Mouse (Mus musculus): ENCODE measurements around the gene Gm5678. TPM values are rescaled to one million over a fixed set of nuclear protein-coding genes. Genes with fewer than 3 reads are reported as not detected.

The Gm5678 gene
- not detected in 2 replicates for polyA plus RNA-seq (2015; fragmentation: Nextera tagmentation; extraction: Ambion mirVana)

DNA sequence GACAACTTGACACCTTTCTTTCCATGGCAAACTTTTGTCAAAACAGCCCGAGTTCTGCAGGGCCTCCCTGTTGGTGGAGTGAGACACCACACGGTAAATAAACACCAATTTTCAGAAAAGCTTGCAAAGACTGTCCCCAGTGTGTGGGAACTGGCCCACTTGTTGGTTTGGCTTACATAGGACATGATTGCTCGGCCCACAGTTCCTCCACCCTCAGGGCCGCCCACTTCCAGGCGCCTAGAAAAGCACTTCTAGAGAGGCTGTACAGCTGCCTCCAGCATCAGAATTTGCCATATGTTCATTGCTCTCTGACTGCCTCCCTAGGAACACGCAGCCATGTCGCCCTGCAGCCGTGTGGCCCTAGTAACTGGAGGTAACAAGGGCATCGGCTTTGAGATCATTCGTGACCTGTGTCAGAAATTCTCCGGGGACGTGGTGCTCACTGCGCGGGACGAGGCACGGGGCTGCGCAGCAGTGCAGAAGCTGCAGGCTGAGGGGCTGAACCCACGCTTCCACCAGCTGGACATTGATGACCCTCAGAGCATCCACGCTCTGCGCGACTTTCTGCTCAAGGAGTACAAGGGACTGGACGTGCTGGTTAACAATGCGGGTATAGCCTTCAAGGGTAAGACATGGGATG lies at the start of gene Gm5678:
Gm5678 (plus strand) TSS at position 337 of the 640 bp plus-strand sequence.
- H3K9me3 ChIP-seq: no peaks in the 10 kb centered on the region
- H3K27ac ChIP-seq (replicated peaks): no peak within 1 kb of the TSS
- WGBS: 86% methylated on average over 23 of the region's 23 CpGs
- H3K4me3 ChIP-seq: no peak within 1 kb of the TSS
- H3K4me2 ChIP-seq (replicated peaks): no peak within 1 kb of the TSS
- no peaks in the 10 kb centered on the region for H3K27me3 ChIP-seq
- H3K4me1 ChIP-seq: no peaks in the 10 kb centered on the region
- H3K36me3 ChIP-seq: no peaks in the 10 kb centered on the region
- no peak within 1 kb of the TSS for H3K9ac ChIP-seq (replicated peaks)
- ATAC-seq (replicated peaks): no peak

DNA sequence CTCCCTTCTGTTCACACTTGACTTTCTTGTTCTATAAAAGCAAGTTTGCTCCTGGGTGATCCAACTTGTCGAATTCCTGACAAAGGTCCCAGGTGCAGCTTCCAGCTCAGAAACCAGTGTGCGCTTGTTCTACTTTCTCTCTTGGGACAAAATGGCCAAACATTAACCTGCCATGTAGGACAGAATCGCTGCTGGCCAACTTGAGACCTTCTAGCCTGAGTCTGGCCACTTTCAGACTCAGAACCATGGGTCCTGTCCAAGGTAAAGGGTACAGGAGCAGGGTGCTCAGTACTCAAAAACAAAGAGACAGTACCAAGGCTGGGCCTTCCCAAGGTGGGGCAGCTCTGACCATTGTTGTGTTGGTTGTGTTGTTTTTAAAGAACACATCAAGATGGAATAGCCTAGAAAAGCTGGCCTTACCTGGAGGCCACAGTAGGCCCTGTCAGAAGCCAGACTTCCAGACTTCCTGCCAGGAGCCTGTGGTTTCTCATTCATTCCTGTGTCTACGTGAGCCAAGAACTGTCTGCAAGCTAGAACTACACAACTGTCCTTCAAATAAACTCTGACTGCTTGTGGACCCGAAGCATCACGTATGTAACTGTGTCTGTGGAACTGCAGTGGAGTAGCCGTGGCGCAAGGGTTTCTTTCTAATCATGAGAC lies 49.4 kb upstream of the Gm5678 start:
- Histone ChIP-seq H3K4me3 (no peak overlapping the region), H3K9me3 (no peaks in the 10 kb centered on the region), H3K9ac (replicated peaks) (no peak overlapping the region), H3K36me3 (no peaks in the 10 kb centered on the region), H3K4me2 (replicated peaks) (no peak overlapping the region), H3K27me3 (no peaks in the 10 kb centered on the region), H3K4me1 (no peaks in the 10 kb centered on the region), H3K27ac (replicated peaks) (no peak overlapping the region)
- WGBS: 89% methylated on average over 8 of the region's 8 CpGs
- no peak for ATAC-seq (replicated peaks)

DNA sequence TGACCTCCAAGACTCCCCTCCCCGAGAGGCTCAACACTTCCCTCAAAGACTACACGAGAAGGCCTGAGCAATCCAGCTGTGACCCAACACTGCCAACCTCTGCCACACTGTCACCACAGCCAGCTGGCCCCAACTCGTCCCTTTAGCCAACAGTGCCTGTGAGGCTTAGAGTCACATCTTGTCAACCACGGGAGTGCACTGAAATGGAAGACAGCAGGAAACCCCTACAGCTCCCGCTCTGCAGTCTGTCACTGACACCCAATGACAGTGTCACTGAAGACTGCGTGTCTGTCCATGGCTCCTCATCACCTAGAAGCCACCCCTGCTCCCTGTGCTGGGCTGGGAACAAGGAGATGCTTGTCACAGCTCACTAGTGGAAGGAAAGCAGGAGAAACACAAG lies 46.8 kb upstream of the Gm5678 start:
- Histone ChIP-seq H3K4me2 (replicated peaks) (no peak overlapping the region), H3K4me3 (no peak overlapping the region), H3K4me1 (no peaks in the 10 kb centered on the region), H3K27ac (replicated peaks) (no peak overlapping the region), H3K9me3 (no peaks in the 10 kb centered on the region), H3K27me3 (no peaks in the 10 kb centered on the region), H3K9ac (replicated peaks) (no peak overlapping the region), H3K36me3 (no peaks in the 10 kb centered on the region; the same call in 1 of the 2 replicates)
- ATAC-seq (replicated peaks): no peak
- WGBS: 74% methylated on average over 6 of the region's 6 CpGs

DNA sequence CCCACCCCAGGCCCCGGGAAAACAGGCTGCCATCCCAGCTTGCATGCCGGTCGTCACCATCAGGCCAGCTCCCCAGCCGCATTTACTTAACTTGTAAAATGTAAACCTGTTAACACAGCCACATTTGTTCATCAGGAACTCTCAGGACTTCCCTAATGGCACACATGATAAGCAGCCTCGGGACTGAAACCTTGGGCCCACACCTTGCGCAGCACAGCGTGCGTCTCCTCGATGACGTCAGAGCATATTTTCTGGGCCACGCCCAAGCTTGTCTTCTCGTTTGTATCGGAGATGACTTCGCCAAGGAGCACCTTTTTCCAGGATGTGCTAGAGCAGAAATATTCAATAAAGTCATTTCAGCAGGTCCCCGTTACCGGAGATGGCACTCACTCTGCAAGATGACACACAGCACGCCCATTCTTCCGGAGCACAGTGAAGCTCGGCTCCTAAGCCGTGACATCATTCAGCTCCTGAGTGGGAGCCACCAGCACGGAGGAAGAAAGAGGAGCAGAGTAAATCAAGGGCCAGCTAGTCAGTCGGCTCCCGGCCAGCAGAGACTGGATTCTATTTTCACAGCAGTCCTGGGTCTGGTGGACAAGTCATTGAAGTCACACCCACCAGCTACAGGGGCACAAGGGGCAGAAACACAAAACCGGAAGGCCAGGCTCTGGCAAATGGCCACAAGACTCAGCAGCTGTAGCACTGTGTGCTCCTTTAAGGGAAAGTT lies 42.8 kb upstream of the Gm5678 start:
- H3K4me1 ChIP-seq: no peaks in the 10 kb centered on the region
- no peak overlapping the region for H3K4me2 ChIP-seq (replicated peaks)
- H3K9me3 ChIP-seq: no peaks in the 10 kb centered on the region
- H3K9ac ChIP-seq (replicated peaks): no peak overlapping the region
- H3K27ac ChIP-seq (replicated peaks): no peak overlapping the region
- no peak for ATAC-seq (replicated peaks)
- H3K27me3 ChIP-seq: no peaks in the 10 kb centered on the region
- 93% methylated on average over 24 of the region's 24 CpGs for WGBS
- no peak overlapping the region for H3K4me3 ChIP-seq
- H3K36me3 ChIP-seq: peaks cover 5% of the 10 kb centered on the region; the same call in 1 of the 2 replicates

DNA sequence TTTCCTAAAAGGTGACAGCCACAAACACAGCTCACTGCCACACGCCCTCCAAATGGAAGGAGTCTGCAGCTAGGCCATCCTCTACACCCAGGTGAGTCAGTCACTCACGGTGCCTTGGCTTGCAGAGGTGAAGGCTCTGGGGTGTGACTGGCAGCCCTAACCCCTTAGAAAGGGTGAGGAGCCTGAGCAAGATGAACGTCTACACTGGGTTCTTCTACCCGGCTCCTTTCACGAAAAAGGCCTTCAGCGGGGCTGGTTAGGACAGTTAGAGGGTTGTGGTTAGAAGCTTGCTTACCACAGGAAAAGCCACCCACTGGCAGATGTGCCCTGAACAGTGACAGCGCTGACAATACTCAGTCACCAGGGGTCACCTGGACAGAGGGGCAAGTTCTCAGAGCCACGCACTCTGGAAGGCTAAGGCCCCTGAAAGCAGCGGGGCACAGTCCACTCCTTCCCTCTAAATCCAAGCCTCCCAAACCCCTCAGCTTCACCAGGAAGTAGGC lies 42.1 kb upstream of the Gm5678 start:
- peaks cover 9% of the 10 kb centered on the region; the same call in 1 of the 2 replicates for H3K36me3 ChIP-seq
- 92% methylated on average over 9 of the region's 9 CpGs for WGBS
- H3K27ac ChIP-seq (replicated peaks): no peak overlapping the region
- H3K9ac ChIP-seq (replicated peaks): no peak overlapping the region
- H3K4me1 ChIP-seq: no peaks in the 10 kb centered on the region
- no peak overlapping the region for H3K4me2 ChIP-seq (replicated peaks)
- H3K4me3 ChIP-seq: no peak overlapping the region
- H3K27me3 ChIP-seq: no peaks in the 10 kb centered on the region
- ATAC-seq (replicated peaks): no peak
- no peaks in the 10 kb centered on the region for H3K9me3 ChIP-seq

DNA sequence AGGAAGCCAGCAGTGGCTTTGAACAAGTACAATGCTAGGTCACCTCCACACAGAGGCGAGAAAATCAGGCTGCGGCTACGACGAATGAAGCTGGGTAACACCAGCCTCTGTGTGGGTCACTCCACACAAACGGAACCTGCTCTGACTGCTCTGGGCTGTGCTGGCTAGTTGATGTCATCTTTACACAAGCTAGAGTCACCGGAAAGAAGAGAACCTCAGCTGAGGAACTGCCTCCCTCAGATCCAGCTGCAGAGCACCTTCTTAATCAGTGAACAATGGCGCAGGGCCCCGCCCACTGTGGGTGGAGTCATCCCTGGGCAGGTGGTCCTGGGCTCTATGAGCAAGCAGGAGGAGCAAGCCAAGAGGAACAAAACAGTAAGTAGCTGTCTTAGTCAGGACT lies 41.5 kb upstream of the Gm5678 start:
- peaks cover 10% of the 10 kb centered on the region; the same call in 1 of the 2 replicates for H3K36me3 ChIP-seq
- 51% methylated on average over 8 of the region's 8 CpGs for WGBS
- no peak overlapping the region for H3K27ac ChIP-seq (replicated peaks)
- ATAC-seq (replicated peaks): no peak
- H3K9me3 ChIP-seq: no peaks in the 10 kb centered on the region
- no peak overlapping the region for H3K4me2 ChIP-seq (replicated peaks)
- H3K27me3 ChIP-seq: no peaks in the 10 kb centered on the region
- H3K4me3 ChIP-seq: no peak overlapping the region
- H3K9ac ChIP-seq (replicated peaks): no peak overlapping the region
- H3K4me1 ChIP-seq: no peaks in the 10 kb centered on the region

DNA sequence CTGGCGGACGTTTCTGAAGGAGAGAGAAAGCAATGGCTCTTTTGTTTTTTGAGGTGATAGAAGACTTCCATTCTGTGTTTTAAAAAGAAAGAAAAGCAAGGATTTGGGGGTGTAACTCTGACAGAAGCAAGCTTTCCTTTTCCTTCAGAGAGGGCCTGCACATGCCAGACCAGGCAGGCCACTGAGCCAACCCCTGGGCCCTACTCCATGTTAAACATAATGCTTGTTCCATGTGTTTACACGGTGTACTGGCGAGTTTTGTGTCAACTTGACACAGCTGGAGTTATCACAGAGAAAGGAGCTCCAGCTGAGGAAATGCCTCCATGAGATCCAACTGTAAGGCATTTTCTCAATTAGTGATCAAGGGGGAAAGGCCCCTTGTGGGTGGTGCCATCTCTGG lies 39.6 kb upstream of the Gm5678 start:
- H3K36me3 ChIP-seq: peaks cover 16% of the 10 kb centered on the region; the same call in 1 of the 2 replicates
- no peak overlapping the region for H3K4me2 ChIP-seq (replicated peaks)
- H3K4me1 ChIP-seq: no peaks in the 10 kb centered on the region
- no peak overlapping the region for H3K9ac ChIP-seq (replicated peaks)
- ATAC-seq (replicated peaks): no peak
- H3K27ac ChIP-seq (replicated peaks): no peak overlapping the region
- 55% methylated on average over 4 of the region's 4 CpGs for WGBS
- no peak overlapping the region for H3K4me3 ChIP-seq
- no peaks in the 10 kb centered on the region for H3K27me3 ChIP-seq
- no peaks in the 10 kb centered on the region for H3K9me3 ChIP-seq

DNA sequence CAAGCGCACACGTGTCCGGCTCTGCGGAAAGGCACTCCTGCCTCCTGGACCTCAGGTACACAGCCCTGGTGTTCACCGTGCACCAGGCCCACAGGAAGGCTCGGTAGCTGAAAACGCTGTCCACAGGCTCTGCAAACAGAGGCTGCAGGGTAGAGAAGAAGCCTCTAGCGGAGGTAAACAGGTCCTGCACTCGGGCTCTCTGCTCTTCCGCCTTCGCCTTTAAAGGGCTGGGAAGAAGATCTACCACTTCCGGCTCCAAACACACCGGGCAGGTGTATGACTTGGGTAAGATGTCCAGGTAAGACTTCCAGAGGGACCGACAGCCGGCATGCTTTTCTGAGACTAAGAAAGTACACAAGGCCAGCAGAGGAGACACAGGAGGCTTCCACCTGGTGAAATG lies 37.0 kb upstream of the Gm5678 start:
- Histone ChIP-seq H3K9me3 (no peaks in the 10 kb centered on the region), H3K27me3 (no peaks in the 10 kb centered on the region), H3K4me3 (no peak overlapping the region), H3K9ac (replicated peaks) (no peak overlapping the region), H3K4me1 (no peaks in the 10 kb centered on the region), H3K27ac (replicated peaks) (no peak overlapping the region), H3K4me2 (replicated peaks) (no peak overlapping the region), H3K36me3 (peaks cover 25% of the 10 kb centered on the region)
- WGBS: 97% methylated on average over 15 of the region's 15 CpGs
- no peak for ATAC-seq (replicated peaks)

DNA sequence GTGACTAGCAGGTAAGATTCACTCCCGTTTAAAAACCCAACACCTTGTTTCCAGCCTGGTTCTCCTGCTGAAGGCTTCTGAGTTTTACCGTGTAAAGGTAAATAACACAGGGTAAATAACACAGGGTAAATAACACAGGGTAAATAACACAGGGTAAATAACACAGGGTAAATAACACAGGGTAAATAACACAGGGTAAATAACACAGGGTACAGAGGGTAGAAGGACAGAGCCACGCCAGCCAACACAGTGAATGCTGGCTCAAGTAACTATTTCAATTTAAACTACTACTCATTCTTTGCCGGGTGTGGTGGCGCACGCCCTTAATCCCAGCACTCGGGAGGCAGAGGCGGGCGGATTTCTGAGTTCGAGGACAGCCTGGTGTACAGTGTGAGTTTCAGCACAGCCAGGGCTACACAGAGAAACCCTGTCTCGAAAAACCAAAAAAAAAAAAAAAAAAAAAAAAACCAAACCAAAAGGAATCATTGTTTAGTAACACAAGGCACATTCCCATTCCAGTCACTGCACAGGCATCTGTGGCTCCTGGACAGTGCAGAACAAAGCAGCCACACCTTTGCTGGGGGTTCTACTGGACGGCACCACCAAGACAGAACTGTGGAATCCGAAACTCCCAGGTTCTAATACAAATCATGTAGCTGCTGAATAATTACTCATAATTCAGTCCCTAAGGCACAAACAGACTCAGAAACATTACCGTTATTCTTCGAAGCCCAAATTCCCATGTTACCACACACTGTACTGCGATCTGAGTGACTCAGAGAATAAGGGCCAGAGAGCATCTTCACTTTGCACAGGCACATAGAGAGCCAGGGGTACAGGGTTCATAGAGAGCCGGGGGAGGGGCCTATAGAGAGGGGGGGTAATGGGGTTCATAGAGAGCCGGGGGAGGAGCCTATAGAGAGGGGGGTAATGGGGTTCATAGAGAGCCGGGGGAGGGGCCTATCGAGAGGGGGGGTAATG lies 36.2 kb upstream of the Gm5678 start:
- Histone ChIP-seq H3K4me2 (replicated peaks) (no peak overlapping the region), H3K9ac (replicated peaks) (no peak overlapping the region), H3K36me3 (peaks cover 25% of the 10 kb centered on the region), H3K4me3 (no peak overlapping the region), H3K9me3 (no peaks in the 10 kb centered on the region), H3K27me3 (no peaks in the 10 kb centered on the region), H3K4me1 (no peaks in the 10 kb centered on the region), H3K27ac (replicated peaks) (no peak overlapping the region)
- WGBS: 94% methylated on average over 20 of the region's 20 CpGs
- no peak for ATAC-seq (replicated peaks)

DNA sequence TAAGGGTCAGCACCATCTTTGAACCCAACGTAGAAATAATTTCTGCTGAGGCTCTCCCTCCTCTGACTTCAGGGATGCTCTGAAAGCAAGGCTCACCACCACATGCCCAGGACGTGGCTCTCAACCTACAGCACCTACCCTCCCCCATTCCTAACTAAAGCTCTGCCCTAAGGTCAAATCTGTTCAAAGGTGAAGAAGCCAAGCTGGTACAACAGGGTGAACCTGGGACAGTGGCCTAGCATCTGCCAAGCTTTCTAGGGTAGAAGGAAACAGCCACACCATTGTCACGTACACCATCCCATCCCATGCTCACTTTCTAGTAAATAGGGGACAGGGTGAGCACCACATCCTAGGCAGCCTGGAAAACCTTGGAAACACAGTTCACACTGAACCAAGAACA lies 35.2 kb upstream of the Gm5678 start:
- H3K9ac ChIP-seq (replicated peaks): no peak overlapping the region
- H3K27ac ChIP-seq (replicated peaks): no peak overlapping the region
- H3K4me3 ChIP-seq: no peak overlapping the region
- no peaks in the 10 kb centered on the region for H3K4me1 ChIP-seq
- no peak for ATAC-seq (replicated peaks)
- H3K9me3 ChIP-seq: no peaks in the 10 kb centered on the region
- WGBS: 96% methylated on average over 3 of the region's 3 CpGs
- H3K4me2 ChIP-seq (replicated peaks): no peak overlapping the region
- no peaks in the 10 kb centered on the region for H3K27me3 ChIP-seq
- peaks cover 27% of the 10 kb centered on the region for H3K36me3 ChIP-seq

DNA sequence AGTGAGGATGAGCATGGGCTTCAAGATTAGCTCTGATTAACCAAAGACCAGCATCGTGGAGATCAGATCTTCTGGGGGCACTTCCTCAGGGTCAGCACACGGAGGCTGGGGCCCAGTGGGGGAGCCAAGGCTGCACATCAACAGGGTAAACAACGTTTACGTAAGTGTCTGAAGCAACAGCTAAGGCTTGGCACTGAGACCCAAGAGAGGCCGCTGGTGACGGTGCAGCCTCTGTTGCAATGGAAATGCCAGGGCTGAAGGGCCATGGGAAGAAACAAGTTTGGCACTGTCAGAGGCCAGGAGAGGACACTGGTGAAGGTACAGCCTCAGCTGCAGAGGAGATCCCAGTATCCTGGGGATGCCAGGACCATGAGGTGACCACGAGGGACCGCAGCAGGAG lies 34.5 kb upstream of the Gm5678 start:
- H3K4me1 ChIP-seq: no peaks in the 10 kb centered on the region
- H3K9ac ChIP-seq (replicated peaks): no peak overlapping the region
- H3K4me3 ChIP-seq: no peak overlapping the region
- peaks cover 32% of the 10 kb centered on the region for H3K36me3 ChIP-seq
- H3K9me3 ChIP-seq: no peaks in the 10 kb centered on the region
- no peaks in the 10 kb centered on the region for H3K27me3 ChIP-seq
- ATAC-seq (replicated peaks): no peak
- no peak overlapping the region for H3K27ac ChIP-seq (replicated peaks)
- no peak overlapping the region for H3K4me2 ChIP-seq (replicated peaks)
- 94% methylated on average over 8 of the region's 8 CpGs for WGBS

All from forebrain, embryonic 15.5 days (tissue).